Mouse (Mus musculus): ENCODE data around the gene Morc3.
A peak's percentile ranks its signal among the peaks of the same experiment; 100 is the strongest.

The Morc3 gene

DNA sequence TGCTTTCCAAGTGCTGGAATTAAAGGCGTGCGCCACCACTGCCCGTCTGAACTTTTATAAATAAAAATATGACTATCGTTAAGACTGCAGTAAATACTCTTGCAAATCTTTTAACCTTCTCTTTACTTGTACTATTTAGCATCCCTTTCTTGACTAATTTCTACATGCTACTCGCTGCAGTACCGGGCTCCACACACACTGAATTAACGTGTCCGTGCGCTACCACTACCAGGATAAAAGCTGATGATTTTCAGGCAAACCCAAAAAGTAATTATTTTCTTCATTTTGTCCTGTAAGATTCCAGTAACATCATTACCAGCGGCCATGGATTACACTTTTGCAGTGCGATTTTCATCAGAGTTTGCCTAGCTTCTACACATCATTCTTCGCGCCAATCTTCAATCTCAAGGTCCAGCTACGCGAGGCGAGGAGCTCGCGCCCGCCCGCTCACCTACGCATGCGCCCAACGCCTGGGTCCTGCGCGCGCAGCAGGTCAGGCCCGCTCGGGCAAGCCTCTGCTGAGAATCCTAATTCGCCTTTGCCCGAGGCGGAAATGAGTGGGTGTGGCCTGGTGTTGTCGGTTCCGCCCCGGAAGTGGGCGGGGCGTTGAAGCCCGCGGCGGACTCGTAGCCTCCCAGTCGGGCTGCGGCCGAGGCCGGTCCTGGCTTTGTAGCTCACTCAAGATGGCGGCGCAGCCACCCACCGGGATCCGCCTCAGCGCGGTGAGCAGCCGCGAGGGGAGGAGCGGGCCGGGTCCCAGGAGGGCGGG lies at the start of gene Morc3:
Gene Morc3, plus strand, starts transcription at position 495 of the 769 bp plus-strand sequence.
- DNase-seq (ENCODE audit: low read depth) = peak; percentile 100

- no peak for DNase-seq (ENCODE audit: low read depth)
These were observed 47.7 kb upstream of the Morc3 start for GRCm38 (mm10) chr16:93784175-93784574.

GRCm38 (mm10) chr16:93785805-93786204 lies 46.1 kb upstream of the Morc3 start:
- peak; percentile 50 for DNase-seq (ENCODE audit: low read depth)

DNA sequence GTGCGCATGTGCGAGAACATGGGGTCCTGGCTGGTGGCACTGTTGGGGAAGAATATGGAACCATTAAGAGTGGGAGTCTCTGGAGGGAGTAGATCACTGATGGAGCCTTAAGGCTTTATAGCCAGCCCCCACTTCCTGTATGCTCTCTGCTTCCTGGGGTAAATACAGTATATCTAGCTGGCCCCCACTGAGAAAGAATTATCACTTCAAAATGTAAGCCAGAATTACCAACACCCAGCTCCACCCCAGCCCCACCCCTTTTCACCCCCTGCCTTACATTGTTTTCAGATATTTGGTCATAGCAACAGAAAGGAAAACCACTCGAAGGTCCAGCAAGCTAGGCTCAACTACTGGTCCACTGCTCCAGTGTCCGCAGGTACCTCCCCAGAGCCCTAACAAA lies 43.5 kb upstream of the Morc3 start:
- DNase-seq (ENCODE audit: low read depth) = no peak

- no peak for DNase-seq (ENCODE audit: low read depth)
These were observed 43.0 kb upstream of the Morc3 start for GRCm38 (mm10) chr16:93788881-93789280.

DNA sequence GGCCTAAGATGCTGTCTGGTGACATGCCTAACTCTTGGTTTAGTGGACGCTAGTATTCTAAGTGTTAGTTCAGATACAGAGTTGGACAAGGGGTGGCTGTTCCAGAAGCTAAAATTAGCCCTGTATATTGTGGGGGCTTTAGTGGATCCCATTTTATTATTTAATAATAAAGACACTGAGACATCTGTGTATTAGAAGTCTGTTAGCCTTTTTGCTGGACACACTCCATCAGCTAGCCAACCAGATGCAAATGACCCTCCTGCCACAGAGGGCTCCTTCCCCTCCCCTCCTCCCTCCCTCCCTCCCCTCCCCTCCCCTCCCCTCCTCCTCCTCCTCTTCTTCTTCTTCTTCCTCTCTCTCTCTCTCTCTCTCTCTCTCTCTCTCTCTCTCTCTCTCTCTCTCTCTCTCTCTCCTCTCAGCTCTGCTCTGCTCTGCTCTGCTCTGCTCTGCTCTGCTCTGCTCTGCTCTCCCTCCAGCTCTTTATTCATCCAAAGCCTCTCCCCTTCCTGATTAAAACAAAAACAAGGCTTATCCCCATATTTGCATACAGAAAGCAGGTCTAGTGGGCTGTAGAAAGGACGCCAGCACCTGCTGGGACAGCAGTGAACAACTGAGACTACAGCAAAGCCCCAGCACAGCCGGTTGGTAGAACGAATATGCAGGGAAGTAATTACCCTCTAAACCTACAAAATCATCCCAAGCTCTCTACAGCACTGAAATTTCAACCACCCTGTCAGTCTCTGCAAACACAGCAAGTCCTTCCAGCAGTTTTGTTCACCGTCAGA lies 41.8 kb upstream of the Morc3 start:
- DNase-seq (ENCODE audit: low read depth) = no peak

GRCm38 (mm10) chr16:93792981-93793630 lies 38.8 kb upstream of the Morc3 start:
- DNase-seq (ENCODE audit: low read depth) = no peak

- DNase-seq (ENCODE audit: low read depth) = no peak
These were observed 37.1 kb upstream of the Morc3 start for GRCm38 (mm10) chr16:93794845-93795244.

DNA sequence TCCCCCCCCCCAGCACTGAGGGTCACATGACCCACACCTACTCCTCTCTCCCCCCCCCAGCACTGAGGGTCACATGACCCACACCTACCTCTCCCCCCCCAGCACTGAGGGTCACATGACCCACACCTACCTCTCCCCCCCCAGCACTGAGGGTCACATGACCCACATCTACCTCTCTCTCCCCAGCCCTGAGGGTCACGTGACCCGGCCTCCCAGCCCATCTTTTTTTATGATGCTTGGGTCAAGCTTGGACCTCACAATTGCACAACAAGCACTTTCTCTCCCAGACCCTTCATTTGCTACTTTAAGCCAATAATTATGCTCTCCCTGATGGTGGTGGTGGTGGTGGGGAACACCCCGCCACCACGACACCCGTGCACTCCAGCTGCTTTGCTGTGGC lies 36.5 kb upstream of the Morc3 start:
- no peak for DNase-seq (ENCODE audit: low read depth)

GRCm38 (mm10) chr16:93797021-93797840 lies 34.7 kb upstream of the Morc3 start:
- peak; percentile 50 for DNase-seq (ENCODE audit: low read depth)

DNA sequence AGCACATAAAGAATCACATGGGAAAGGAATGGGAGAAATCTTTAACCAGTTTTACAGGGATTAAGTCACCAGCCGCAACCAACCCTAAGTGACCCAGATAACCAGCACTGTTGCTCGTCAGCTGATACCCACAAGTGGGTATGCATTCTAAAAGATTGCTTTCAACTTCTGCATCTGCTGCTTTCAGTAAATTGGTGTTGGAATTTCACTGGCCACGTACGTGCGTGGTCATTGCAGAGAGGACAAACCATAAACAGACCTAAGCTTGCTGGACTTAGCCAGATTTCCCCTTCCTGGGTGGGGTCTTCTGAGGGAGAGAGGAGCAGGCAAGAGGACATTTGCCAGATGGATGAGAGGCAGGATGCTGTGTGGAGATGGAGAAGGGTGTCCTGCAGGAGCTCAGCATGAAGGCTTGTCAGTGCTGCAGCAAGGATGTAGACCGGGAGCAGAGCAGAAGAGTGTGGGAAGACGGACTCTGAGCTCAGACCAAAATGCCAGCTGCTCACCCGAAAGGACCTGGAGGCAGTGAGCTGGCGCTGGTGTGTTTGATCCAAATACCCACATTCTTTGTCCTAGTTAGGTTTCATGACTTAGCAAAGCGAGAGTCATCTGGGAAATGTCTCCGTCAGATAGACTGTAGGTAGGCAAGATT lies 34.0 kb upstream of the Morc3 start:
- DNase-seq (ENCODE audit: low read depth) = no peak

GRCm38 (mm10) chr16:93798623-93799022 lies 33.3 kb upstream of the Morc3 start:
- no peak for DNase-seq (ENCODE audit: low read depth)

GRCm38 (mm10) chr16:93799071-93799470 lies 32.9 kb upstream of the Morc3 start:
- DNase-seq (ENCODE audit: low read depth) = no peak

DNA sequence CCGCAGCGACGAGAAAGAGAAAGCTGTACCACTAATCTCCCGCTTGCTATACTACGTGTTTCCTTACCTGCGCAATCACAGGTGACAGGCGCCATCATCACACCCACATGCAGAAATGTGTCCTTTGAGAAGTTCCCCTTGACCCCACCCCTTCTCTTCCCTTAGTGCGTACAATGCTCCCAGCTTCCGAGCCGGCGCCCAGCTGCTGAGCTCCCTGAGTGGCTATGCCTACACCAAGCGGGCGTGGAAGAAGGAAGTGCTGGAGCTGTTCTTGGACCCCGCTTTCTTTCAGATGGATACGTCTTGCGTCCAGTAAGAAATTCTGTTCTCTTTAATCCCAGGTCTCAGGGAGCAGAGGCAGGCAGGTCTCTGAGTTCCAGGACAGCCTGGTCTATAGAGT lies 32.0 kb upstream of the Morc3 start:
- DNase-seq (ENCODE audit: low read depth) = no peak

- DNase-seq (ENCODE audit: low read depth) = no peak
These were observed 24.8 kb upstream of the Morc3 start for GRCm38 (mm10) chr16:93807167-93807566.

GRCm38 (mm10) chr16:93807961-93808554 lies 23.9 kb upstream of the Morc3 start:
- DNase-seq (ENCODE audit: low read depth) = no peak

DNA sequence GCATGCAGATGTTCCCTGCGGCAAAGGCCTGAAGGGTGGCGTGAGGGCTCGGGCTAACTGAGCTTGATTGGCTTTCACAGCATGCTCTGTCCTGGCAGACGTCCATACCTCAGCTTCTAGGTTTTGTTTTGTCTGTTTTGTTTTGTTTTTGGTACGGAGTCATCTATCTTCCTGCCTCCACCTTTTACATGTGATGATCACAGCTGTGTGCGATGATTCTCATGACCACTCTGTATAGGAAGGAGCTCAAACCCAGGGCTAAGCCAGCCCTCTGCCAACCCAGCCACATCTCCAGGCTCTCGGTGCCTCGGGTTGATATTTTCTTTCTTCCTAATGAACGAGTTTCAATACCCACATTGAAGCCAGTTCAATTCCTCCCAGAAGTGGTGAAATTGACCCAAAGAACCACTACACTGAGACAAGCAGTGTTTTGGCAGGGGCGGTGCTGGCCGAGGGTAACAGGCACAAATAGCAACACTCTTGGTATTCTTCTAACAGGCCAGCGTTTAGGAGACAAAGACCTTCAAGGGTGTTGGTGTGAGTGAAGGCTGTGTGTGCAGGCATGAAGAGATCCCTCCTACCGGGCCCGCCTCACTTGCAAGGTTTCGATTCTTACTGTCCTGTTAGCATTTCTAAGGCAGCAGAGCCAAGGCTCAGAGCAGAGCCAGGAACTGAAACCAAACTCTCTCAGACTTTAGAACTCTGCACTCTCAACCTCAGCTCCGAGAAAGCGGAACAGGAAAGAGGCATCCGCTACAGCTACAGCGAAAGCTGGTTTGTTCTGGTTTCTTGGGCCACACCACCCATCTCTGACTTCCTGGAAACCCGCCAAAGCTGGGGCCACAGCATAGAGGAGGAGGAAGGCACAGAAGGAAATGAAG lies 15.8 kb upstream of the Morc3 start:
- peak; percentile 38 for DNase-seq (ENCODE audit: low read depth)

DNA sequence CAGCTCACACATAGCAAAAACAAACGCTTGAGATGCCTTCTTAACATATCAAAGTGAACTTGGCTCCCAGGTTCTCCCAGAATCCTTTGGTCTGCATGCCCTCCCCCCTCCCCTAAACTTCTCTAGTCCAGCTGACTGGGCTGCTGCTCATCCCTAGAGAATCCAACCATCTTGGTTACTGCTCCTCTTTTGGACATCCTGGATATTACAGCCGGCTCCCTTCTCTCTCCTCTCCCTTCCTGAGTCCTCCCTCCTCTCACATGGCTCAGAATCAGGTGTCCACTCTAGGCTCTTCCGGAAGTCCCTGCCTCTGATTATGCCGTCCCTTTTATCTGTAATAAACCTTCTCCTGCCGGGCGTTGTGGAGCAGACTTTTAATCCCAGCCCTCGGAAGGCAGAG lies 15.1 kb upstream of the Morc3 start:
- peak; percentile 56 for DNase-seq (ENCODE audit: low read depth)

- no peak for DNase-seq (ENCODE audit: low read depth)
These were observed 14.6 kb upstream of the Morc3 start for GRCm38 (mm10) chr16:93817371-93817770.

DNA sequence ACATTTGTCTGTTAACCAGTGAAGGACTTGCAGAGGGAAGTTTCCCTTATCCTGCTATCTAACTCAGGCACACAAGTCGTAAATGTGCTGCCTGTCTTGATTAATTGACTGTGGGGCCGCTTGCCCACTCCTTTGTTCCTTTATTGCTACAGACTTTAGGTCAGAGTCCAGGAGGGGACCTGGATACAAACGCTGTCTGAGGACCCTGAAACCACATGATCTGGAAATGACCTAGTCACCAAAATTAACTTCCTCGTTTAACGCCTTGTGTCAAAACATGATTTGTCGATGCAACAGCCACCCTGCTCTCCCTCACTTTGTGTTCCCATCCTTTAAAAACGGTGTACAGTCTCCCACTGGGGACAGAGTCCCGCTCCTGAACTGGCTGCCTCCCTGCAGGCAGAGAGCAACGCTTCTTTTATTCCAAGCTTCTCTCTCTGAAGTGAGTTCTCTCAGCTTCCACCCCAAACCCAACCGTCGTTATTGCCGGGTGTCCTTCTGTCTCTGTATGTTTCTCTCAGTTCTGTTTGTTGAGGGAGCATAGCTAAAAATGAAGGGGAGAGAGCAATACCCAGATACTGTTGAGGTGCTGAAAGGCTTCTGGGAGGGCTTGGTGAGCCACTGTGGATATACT lies 13.1 kb upstream of the Morc3 start:
- no peak for DNase-seq (ENCODE audit: low read depth)

All from NIH3T3 (cell line).